Mouse (Mus musculus) spleen, embryonic (tissue): Measurements from ENCODE around the gene BC028528.

ENCODE experiments used
- CTCF ChIA-PET: fragments of 350-600 bp; sonication (Branson Sonifier 250); formaldehyde crosslinking; loops from one replicate; lab custom pipeline; 2022; lab: Charles Lee

The BC028528 gene

DNA sequence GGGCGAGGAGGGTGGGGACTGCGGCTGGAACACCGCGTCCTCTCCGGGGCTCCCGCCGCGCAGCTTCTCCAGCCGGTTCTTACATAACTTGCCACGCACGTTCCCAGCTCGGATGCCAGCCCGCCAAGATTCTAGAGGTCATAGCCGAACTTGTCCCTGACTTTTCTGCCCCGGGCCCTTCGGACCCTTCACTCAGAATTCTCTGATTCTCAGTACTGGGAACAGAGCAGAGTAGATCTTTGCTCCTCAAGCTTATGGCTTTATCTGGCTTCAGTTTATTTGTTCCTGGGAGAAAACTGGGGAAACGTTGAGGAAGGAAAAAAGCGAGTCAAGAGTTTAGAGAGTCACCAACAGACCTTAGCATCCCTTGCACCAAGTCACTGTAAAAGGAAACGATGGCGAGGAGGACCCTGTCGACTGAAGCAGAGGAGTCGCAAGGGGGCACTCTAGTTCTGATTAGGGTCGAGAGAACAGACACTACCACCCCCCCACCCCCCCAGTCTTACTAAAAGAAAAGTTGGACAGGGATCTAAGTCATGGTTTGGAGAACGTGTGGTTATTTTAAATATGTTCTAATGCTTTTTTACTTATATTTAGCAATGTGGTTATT is 8.9 kb downstream of the BC028528 start:
- CTCF ChIA-PET, result interaction anchor here (0.5 to 1.9 kb wide), 5 partner anchors 9 to 382 kb away, joined by 3 to 10 read pairs (median 5); partner anchors contain the start of gene Aph1a

DNA sequence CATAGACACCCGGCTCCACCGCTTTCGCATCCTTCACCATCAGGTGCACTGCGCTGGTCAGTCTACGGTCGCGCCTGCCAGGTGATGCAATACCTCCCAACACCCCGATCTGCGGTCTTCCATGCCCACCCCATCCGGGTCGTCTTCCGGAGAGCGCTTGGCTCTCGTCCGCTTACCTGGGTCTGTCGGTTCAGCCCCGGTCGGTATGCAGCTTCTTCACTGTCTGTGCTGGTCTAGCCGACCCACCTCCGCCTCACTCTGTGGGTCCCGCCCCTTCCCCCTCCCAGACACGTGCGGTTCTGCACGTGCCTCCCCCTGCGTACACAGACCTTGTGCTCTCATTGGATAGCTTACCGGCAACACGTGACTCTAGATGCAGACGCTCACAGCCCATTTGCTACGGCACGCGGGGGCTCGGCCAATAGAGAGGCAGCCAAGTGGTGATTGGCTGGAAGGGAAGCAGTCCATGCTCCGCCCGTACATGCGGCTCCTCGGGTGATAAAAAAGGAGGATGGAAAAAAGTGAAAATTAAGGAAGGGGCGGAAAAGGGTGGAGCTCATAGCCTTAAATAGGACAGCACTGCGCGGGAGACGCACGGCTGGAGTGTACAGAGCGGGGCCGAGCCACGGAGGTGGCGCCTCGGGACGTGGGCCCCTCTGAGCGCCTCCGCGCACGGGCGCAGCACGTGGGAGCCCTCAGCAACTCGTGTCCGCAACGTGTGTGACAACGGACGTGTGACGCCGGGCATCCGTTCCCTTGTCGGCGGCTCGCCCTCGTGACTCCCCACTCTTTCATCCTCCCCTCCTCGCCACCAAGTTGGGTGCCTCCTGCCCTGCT is 9.6 kb downstream of the BC028528 start, which contains the start of gene Ciart:
TSS of gene Ciart (minus strand) at position 273 of the 837 bp plus-strand sequence.
- CTCF ChIA-PET, result interaction anchor here (0.5 to 1.9 kb wide), 5 partner anchors 11 to 382 kb away, joined by 3 to 10 read pairs (median 4); partner anchors contain the start of gene Aph1a

DNA sequence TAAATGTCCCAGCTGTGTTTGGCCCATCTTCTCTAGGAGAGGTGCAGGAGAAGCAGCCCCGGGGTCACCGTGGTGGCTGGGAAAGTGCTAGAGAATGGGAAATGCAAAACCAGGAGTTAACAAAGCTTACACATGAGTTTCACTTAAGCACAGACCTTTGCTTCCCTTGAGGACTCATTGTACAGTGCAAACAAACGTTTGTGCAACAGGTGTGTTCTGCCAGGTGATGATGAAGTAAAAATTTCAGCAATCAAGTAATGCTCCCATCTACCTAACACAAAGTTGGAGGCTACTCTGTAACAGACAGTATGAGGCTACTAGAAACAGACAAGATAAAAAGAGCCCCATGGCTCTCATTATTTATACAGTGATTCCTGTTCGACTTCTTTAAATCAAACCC is 12.7 kb downstream of the BC028528 start:
- CTCF ChIA-PET, result no interaction called here

DNA sequence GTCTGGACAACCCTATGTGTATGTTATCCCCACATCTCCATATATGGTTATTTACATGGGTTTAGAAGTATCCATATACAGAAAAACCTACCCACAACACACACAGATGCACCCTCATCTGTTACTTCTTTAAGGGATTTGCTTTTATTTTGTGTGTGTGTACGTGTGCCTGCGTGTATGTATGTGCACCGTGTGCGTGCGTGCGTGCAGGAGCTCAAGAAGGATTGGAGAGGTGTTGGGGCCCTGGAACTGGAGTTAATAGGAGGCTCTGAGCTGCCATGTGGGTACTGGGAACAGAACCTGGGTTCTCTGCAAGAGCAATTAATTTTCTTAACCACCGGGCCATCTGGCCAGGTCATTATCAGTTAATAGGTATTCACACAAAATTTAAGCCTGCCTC is 19.8 kb downstream of the BC028528 start:
- CTCF ChIA-PET, result interaction anchor here (0.5 to 0.9 kb wide), 2 partner anchors 20 to 217 kb away, joined by 3 read pairs; partner anchors contain the start of gene BC028528

DNA sequence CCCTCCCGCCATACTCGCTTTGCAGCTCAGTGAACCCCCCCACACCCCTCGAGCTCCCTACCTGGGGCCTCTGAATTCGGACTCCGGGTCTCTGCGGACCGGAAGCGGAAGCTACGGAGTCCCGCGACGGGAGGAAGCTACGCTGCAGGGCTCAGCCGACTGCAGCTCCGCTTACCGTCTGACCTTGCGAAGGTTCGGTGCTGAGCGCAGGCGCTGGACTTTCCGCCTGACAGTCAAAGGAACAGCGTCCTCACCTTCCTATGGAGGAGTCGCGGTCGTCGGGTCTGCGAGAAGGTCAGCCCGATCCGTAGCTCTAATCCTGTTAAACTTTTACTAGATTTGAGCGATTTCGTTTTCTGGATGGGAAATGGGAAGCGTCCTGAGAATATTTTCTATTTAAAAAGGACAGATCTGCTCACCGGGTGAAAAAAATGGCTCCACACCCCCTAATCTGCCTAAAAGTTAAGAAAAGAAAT is 20.4 kb downstream of the BC028528 start, which contains the start of gene Mrps21:
TSS of gene Mrps21 (minus strand) at position 128 of the 476 bp plus-strand sequence.
- CTCF ChIA-PET, result interaction anchor here (0.5 to 0.9 kb wide), 3 partner anchors 21 to 220 kb away, joined by 3 read pairs; partner anchors contain the start of gene BC028528

DNA sequence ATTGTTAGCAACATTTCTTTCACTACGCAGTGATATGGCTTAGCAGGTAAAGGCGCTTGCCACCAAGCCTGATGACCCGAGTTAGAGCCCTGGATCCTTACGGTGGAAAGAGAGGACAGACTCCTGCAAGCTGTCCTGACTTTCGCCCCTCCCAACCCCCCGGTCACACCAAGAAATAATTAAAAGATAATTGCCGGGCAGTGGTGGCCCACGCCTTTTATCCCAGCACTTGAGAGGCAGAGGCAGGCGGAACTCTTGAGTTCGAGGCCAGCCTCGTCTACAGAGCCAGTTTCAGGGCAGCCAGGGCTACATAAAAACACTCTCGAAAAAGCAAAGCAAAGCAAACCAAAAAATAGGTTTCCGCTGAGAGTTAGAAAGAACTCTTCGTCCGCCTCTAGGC is 20.8 kb downstream of the BC028528 start:
- CTCF ChIA-PET, result interaction anchor here (0.6 to 0.9 kb wide), 3 partner anchors 9 to 220 kb away, joined by 3 to 8 read pairs (median 3); partner anchors contain the start of gene BC028528

DNA sequence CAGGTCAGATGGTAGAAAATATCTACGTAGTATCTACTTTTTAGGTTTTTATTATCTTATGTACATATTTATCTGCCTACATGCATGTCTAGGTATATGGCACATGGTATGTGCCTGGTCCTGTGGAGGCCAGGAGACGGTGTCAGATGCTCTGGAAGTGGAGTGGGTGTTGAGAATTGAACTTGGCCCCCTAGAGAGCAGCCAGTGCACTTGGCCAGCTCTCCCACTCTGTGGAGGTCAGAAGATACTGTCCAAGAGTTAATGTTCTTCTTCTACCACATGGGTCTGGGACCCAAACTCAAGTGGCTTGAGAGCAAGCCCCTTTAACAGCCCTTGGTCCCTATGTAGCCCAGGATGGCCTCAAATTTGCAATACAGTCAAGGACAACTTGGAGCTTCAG is 24.4 kb downstream of the BC028528 start:
- CTCF ChIA-PET, result no interaction called here

DNA sequence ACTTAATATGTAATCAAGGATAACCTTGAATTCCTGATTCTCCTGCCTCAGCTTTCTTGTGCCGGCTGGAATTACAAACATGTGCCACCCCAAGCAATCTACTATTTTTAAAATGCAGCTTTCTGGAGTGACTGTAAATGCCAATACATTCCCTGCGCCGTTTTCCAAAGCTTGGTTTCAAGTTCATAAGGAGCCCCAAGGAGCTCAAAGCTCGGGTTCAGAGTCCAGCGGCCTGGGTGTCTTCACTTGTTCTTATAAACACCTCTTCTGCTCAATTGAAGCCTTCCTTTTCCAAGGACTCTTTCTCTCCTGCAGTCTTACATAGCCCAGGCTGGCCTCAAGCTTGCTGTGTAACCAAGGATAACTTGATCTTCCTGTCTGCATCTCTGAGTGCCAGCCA is 25.7 kb downstream of the BC028528 start:
- CTCF ChIA-PET, result interaction anchor here (0.7 kb wide), 1 partner anchor 351 kb away, joined by 3 read pairs; no protein-coding TSS in a partner anchor

DNA sequence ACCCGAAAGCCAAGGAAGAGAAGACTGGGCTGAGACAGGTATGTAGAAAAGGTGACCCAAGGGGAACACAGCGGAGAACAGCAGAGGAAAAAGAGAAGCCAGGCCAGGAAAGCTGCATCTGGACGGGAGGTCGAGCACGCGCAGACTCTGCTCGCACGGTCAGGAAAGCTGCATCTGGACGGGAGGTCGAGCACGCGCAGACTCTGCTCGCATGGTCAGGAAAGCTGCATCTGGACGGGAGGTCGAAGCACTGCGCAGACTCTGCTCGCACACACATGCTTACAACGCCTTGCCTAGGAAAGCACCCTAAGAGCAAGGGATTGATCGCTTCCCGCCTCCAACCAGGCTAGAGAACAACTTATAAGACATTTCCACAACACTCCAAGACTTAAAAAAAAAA is 26.2 kb downstream of the BC028528 start:
- CTCF ChIA-PET, result no interaction called here

DNA sequence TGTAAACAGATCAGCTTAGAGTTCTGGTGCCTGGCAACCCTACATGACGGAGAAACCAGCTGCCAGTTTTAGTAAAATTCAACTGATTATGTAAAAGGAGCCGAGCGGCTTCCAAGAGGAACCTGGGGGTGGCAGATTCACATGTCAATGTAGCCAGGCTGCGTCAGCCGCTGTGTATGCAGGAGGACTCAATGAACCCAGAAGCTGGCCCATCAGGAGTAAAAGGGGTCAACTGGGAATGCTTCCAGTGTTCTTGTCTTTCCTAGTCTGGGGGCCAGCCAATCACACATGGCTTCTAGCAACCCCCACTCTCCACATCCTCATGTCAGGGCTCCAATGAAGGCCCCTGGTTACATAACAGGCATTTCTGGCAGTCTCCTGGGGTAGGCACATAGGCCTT is 26.8 kb downstream of the BC028528 start:
- CTCF ChIA-PET, result interaction anchor here (0.7 kb wide), 1 partner anchor 166 kb away, joined by 4 read pairs; no protein-coding TSS in a partner anchor

DNA sequence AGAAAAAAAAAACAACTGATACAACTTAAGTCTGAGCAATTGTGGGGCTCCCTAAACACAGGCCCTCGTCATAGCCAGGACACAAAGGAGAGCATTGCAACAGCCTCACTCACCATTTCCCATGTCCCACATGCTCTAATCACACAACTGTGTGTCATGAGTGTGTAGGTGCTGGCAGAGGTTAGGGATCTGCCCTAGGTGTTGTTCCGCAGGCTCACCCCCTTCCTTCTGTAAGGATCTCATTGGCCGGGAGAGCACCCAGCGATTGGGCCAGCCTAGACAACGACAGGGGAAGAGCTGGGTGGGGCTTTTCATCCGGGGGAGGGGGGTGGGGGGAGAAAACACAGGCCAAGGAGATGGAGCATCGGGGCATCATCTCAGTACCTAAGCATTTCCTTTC is 28.2 kb downstream of the BC028528 start:
- CTCF ChIA-PET, result interaction anchor here (0.7 kb wide), 1 partner anchor 44 kb away, joined by 3 read pairs; no protein-coding TSS in a partner anchor

DNA sequence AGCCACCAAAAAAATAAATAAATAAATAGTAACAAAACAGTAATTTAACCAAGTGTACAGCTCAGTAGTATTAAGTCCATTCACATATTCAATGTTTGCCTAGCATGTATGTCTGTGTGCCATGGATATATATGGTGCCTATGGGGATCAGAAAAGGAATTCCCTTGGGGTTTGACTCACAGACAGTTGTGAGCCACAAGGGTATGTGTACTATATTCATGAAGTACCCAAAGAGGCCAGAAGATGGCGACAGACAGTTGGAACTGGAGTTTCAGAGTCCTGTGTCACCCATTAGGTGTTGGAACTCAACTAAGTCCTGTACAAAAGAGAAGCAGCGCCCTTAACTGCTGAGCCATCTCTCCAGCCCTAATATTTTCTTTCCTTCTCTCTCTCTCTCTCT is 30.0 kb downstream of the BC028528 start:
- CTCF ChIA-PET, result interaction anchor here (0.6 to 0.7 kb wide), 3 partner anchors 9 to 99 kb away, joined by 3 to 8 read pairs (median 3); no protein-coding TSS in a partner anchor

DNA sequence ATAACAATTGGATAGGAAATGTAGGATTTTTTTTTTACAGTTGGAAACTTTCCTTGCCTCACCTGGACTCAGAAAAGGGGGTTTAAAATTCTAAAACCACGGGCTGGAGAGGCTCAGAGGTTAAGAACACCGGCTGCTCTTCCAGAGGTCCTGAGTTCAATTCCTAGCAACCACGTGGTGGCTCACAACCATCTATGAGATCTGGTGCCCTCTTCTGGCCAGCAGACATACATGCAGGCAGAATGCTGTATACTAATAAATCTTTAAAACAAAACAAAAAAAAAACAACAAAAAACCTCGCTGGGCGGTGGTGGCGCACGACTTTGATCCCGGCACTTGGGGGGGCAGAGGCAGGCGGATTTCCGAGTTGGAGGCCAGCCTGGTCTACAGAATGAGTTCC is 30.6 kb downstream of the BC028528 start:
- CTCF ChIA-PET, result interaction anchor here (0.5 to 1.0 kb wide), 3 partner anchors 46 to 375 kb away, joined by 3 to 4 read pairs (median 3); no protein-coding TSS in a partner anchor

DNA sequence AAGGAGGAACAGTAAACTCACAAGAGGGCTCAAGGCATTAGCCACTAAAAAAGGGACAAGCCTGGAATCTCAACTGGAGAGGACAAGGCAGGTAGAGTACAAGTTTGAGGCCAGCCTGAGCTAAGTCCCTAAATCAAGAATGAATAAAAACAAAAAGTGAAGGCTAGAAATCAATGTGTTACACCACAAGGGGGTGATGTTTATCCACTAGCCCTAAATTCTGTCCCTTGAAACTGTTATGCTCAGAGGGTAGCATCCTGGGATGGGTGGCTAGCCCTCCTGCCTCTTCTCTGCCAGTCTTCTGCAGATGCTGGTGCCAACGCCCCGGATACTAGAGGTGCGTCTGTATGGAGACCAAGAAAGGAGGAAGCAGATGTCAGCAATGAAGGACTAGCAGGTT is 31.5 kb downstream of the BC028528 start:
- CTCF ChIA-PET, result no interaction called here

DNA sequence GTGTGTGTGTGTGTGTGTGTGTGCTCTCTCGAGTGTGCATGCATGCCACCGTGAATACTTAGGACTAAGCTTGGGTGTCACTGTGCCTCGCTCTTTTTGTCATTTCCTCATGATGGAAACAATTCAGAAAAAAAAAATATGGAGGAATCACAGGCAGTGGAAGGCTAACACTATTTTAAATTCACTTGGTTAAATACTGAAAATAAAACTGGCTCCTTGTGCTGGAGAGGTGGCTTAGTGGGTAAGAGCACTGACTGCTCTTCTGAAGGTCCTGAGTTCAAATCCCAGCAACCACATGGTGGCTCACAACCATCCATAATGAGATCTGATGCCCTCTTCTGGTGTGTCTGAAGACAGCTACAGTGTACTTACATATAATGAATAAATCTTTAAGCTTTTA is 33.5 kb downstream of the BC028528 start:
- CTCF ChIA-PET, result interaction anchor here (0.6 kb wide), 1 partner anchor 77 kb away, joined by 3 read pairs; no protein-coding TSS in a partner anchor

DNA sequence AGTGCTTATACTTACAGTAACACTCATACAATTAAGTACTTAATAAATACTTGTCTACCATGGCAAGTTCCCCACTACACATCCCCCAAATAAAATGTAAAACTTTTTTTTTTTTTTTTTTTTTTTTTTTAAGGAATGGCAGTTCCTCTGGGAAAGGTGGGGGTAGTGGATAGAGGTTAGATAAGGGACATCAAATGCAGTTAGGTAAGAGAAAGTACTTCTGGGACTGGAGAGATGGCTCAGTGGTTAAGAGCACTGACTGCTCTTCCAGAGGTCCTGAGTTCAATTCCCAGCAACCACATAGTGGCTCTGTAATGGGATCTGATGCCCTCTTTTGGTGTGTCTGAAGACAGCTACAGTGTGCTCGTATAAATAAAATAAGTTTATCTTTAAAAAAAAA is 34.8 kb downstream of the BC028528 start:
- CTCF ChIA-PET, result interaction anchor here (0.6 kb wide), 1 partner anchor 74 kb away, joined by 6 read pairs; no protein-coding TSS in a partner anchor

DNA sequence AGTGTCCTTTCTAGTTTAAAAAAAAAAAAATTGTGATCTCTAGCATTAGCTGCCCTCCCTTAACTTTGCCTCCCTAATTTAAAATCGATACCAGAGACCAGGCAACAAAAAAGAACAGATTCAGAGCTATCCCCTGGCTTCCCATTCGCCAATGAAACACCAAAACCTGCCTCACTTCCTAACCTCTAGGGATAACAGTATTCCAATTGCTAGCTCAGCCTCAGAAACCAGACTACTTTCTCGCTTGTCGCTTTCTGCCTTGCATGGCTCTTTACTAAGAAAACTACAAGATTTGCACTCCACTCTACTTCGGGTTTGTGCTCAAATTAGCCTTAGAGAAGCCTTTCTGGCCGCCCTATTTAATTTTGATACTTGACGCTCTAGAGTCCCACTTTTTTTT is 35.7 kb downstream of the BC028528 start:
- CTCF ChIA-PET, result interaction anchor here (0.6 kb wide), 2 partner anchors 98 to 738 kb away, joined by 6 to 7 read pairs; partner anchors contain the start of gene Polr3gl

DNA sequence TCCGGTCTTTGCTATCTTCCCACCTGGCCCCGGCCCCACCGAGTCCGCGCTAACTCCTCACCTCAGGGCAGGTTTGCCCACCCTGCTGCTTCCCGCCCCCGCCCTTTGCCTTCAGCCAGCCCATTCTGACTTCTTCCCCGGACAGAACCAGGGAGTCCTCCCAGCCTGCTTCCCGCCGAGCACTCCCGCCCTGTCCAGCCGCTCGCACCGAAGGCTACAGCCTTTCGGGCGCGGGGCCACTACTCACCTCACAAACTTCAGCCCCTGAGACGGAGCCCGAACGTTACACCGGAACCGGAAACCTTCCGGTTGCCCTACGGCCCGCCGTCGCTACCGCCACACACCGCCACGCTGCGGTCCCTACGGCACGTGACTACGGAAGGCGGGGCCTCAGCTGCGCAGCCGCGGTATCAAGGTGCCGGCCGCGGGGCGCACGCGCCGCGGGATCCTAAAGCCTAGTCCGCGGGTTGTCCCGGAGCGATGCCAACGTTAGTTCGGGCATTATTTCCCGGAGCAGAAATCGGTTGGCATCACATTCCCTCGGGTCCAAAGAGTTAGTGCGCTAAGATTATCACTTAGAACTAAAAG is 36.2 kb downstream of the BC028528 start, which contains the start of gene Prpf3:
TSS of gene Prpf3 (minus strand) at position 384 of the 588 bp plus-strand sequence.
- CTCF ChIA-PET, result interaction anchor here (0.6 to 0.7 kb wide), 4 partner anchors 98 to 738 kb away, joined by 6 to 7 read pairs (median 6); partner anchors contain the start of gene Polr3gl

DNA sequence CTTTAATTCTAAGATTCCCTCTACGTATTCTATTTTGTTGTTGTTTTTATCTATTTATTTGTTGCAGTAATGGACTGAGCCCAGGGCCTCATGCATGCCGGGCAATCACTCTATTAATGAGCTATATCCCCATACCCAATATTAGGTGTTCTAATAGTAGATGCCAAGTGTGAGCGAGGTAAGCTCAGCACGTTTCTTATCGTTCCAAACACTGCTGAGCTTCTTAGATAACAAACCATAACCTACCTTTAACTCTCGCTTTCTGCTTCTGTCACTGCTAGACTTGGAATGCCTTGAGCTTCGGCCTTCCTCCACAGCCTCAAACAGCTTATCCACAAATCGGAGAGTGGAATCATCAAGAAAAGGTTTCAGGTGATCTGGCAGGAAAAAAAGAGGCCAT is 40.5 kb downstream of the BC028528 start:
- CTCF ChIA-PET, result interaction anchor here (0.7 kb wide), 1 partner anchor 12 kb away, joined by 3 read pairs; no protein-coding TSS in a partner anchor

DNA sequence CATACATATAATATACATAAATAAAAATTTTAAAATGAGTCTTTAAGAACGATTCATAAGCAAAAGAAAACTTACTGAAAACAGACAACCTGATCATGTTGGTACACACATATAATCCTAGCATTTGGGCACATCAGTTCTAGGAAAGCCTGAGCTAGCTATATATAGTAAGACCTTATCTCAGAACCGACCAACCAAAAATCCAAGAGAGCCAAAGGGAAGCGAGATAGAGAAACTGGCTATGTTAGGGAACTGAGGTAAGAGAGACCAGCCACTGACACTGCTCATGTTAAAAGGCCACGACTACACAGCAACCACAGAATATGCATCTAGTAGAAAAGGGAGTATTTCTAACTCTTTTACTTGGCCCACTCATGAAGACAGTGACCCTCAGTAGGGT is 41.2 kb downstream of the BC028528 start:
- CTCF ChIA-PET, result interaction anchor here (0.7 kb wide), 2 partner anchors 11 to 156 kb away, joined by 3 to 4 read pairs; no protein-coding TSS in a partner anchor
